Mouse (Mus musculus) olfactory bulb, adult 2 months (tissue): Measurements from ENCODE around the gene Hspa13. TPM values are rescaled to one million over a fixed set of nuclear protein-coding genes. Genes with fewer than 3 reads are reported as not detected.
A peak's percentile ranks its signal among the peaks of the same experiment; 100 is the strongest.

Experiments used
- H3K27ac ChIP-seq: fragments of 200-500 bp; 2 replicates; pipeline ENCODE4 v1.5.1; 2012; ENCODE audit warnings: low read depth, low read length; ENCODE audit not compliant: insufficient read depth
- H3K4me1 ChIP-seq: fragments of 200-500 bp; 2 replicates; pipeline ENCODE4 v1.6.1; 2012; ENCODE audit warnings: low read length; ENCODE audit not compliant: control insufficient read depth, insufficient read depth
- H3K4me3 ChIP-seq: fragments of 200-500 bp; 2 replicates; pipeline ENCODE4 v1.5.1; 2012; ENCODE audit warnings: mild to moderate bottlenecking, low read depth, low read length, moderate library complexity; ENCODE audit not compliant: insufficient read depth
- CTCF ChIP-seq: fragments of 200-500 bp; IDR thresholded peaks from 2 replicates; pipeline ENCODE4 v1.5.1; 2012; ENCODE audit warnings: low read depth, mild to moderate bottlenecking, low read length, moderate library complexity; ENCODE audit not compliant: insufficient read depth
- POLR2A ChIP-seq: fragments of 200-500 bp; IDR thresholded peaks from 2 replicates; pipeline ENCODE4 v1.6.1; 2012; ENCODE audit warnings: mild to moderate bottlenecking, low read depth, low read length, moderate library complexity; ENCODE audit not compliant: insufficient read depth
- WGBS: fragments of 180-500 bp; shearing (Covaris S2); methylation state at CpG from one replicate; pipeline ENCODE4 v1.1.7; 2018; 5-methylcytosine and 5-hydroxymethylcytosine counted together
- polyA plus RNA-seq: library from polyadenylated mRNA; stranded (reverse); fragments of >200 nt; gene quantifications from 2 replicates; pipeline ENCODE4 v1.2.4, GENCODE M21; 2012; ENCODE audit warnings: low replicate concordance; ENCODE audit not compliant: missing spikeins, insufficient read depth, insufficient read length

Hspa13 gene
- polyA plus RNA-seq, result not detected in 2 replicates

- WGBS, result under 1% methylated on average over 51 of the region's 51 CpGs
- H3K4me3 ChIP-seq, result peak within 1 kb of the TSS; percentile 60
- peak within 1 kb of the TSS; percentile 15; the same call in 1 of the 2 replicates for H3K27ac ChIP-seq
- peaks cover 4% of the 10 kb centered on the region for H3K4me1 ChIP-seq
- no peak for TF ChIP-seq CTCF
- TF ChIP-seq POLR2A, result peak; percentile 31; the same call in 1 of the 2 replicates
Observed at GRCm38 (mm10) chr16:75766388-75767249, at the start of gene Hspa13. Gene Hspa13, minus strand, starts transcription at chr16:75767104.

DNA sequence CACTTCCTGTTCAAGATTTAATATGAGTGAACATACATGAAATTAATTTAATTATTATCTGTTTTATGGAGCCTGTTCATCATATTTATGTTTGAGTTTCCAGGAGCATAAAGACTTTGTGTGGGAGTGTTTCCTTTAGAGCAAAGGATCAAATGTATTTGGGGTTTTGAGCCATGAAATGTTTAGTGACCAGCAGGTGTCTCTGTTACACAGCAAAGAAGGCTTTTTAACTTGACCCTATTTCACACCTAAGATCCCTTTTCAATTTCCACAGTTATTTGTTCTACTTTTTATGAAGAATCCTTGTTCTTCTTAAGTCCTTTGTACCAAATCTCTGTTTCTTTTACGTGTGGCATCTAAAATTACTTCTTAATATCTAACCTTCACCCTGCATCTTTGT is 12.4 kb upstream of the Hspa13 start:
- Histone ChIP-seq H3K4me3 (no peak overlapping the region), H3K4me1 (no peaks in the 10 kb centered on the region), H3K27ac (no peak overlapping the region)
- TF ChIP-seq POLR2A (no peak), CTCF (no peak)
- 39% methylated on average over 1 of the region's 1 CpGs for WGBS

GRCm38 (mm10) chr16:75773222-75773621 is 6.3 kb upstream of the Hspa13 start:
- Histone ChIP-seq H3K4me3 (no peak overlapping the region), H3K4me1 (0 out of 2 replicates have a peak, but pooled peaks cover 3% of the 10 kb centered on the region), H3K27ac (no peak overlapping the region)
- 82% methylated on average over 10 of the region's 10 CpGs for WGBS
- TF ChIP-seq POLR2A (no peak), CTCF (no peak)

GRCm38 (mm10) chr16:75767250-75768002 is 522 bp upstream of the Hspa13 start:
- Histone ChIP-seq H3K4me3 (peak overlapping the region; percentile 60), H3K27ac (no peak overlapping the region), H3K4me1 (peaks cover 4% of the 10 kb centered on the region)
- no peak for TF ChIP-seq POLR2A
- no peak for TF ChIP-seq CTCF
- 10% methylated on average over 21 of the region's 21 CpGs for WGBS

GRCm38 (mm10) chr16:75752876-75753275 is 14.0 kb downstream of the Hspa13 start:
- TF ChIP-seq POLR2A, result no peak
- no peak for TF ChIP-seq CTCF
- H3K4me1 ChIP-seq, result no peaks in the 10 kb centered on the region
- no peak overlapping the region for H3K4me3 ChIP-seq
- no peak overlapping the region for H3K27ac ChIP-seq
- 64% methylated on average over 1 of the region's 1 CpGs for WGBS

DNA sequence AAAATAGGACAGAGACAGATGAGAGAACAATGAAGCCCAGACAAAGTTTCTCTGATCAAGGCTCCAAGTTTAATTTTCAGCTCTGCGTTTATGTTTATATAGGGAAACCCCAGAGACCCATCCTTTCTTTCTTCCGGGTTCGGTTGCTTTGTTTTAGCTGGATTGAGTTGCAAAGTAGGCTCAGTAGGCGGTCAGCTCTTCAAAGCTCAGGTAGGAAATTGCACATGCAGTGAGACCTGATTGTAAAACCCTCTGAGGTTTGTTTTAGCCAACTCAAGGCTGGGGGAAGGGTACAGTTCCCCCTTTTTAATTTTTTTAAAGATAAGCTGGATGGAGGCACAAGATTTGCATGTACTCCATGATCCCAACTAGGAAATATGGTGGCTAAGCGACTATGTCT is 16.8 kb downstream of the Hspa13 start:
- Histone ChIP-seq H3K4me3 (no peak overlapping the region), H3K4me1 (no peaks in the 10 kb centered on the region), H3K27ac (no peak overlapping the region)
- TF ChIP-seq POLR2A (no peak), CTCF (no peak)
- 60% methylated on average over 5 of the region's 5 CpGs for WGBS

DNA sequence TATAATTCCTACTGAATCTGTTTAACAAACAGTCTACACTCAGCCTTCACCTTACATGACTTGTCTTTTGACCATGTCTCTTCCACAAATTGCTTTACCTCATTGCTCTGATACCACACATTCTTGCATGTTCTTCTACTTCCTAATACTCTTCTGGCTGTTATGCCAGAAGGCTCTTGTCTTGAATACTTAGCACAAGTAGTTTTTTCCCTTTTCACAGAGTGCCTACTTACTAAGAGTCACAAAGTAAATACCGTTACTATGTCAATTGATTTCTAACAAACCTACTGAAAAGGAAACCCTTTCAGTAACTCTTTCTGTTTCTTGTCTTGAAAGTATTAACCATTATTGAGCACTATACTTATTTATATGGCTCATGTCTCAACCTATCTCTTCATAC is 18.0 kb downstream of the Hspa13 start:
- 85% methylated on average over 1 of the region's 1 CpGs for whole genome bisulfite sequencing
- no peak overlapping the region for H3K27ac ChIP-seq
- TF ChIP-seq POLR2A, result no peak
- no peak for TF ChIP-seq CTCF
- H3K4me1 ChIP-seq, result no peaks in the 10 kb centered on the region
- H3K4me3 ChIP-seq, result no peak overlapping the region

GRCm38 (mm10) chr16:75744014-75744413 is 22.9 kb downstream of the Hspa13 start:
- no peaks in the 10 kb centered on the region for H3K4me1 ChIP-seq
- 61% methylated on average over 3 of the region's 3 CpGs for WGBS
- H3K27ac ChIP-seq, result no peak overlapping the region
- H3K4me3 ChIP-seq, result no peak overlapping the region
- no peak for TF ChIP-seq POLR2A

GRCm38 (mm10) chr16:75717405-75718173 is 49.3 kb downstream of the Hspa13 start:
- WGBS, result 59% methylated on average over 2 of the region's 2 CpGs
- Histone ChIP-seq H3K4me1 (no peaks in the 10 kb centered on the region), H3K4me3 (no peak overlapping the region), H3K27ac (no peak overlapping the region)
- TF ChIP-seq POLR2A (no peak), CTCF (no peak)
